Mouse (Mus musculus) kidney, embryonic 16.5 days (tissue): ENCODE results near the gene Patl2. TPM values are rescaled to one million over a fixed set of nuclear protein-coding genes. Genes with fewer than 3 reads are reported as not detected.

Experiments used
- ATAC-seq: fragments of 200-750 bp; cut with Nextera tagmentation; 2 replicates; pipeline ENCODE4 v1.8.0; 2017; ENCODE audit warnings: moderate TSS enrichment; ENCODE audit not compliant: low FRiP score, low TSS enrichment
- H3K27ac ChIP-seq: fragments of 300-500 bp; sonication (generic); 2 replicates; pipeline ENCODE4 v1.5.1; 2014; ENCODE audit warnings: low read length
- H3K27me3 ChIP-seq: fragments of 300-500 bp; sonication (generic); 2 replicates; pipeline ENCODE4 v1.6.1; 2014; ENCODE audit warnings: low read length, control low read depth, mixed read lengths; ENCODE audit not compliant: insufficient read depth
- H3K36me3 ChIP-seq: fragments of 300-500 bp; sonication (generic); 2 replicates; pipeline ENCODE4 v1.6.1; 2014; ENCODE audit warnings: low read length, control low read depth, mixed read lengths; ENCODE audit not compliant: insufficient read depth
- H3K4me1 ChIP-seq: fragments of 300-500 bp; sonication (generic); 2 replicates; pipeline ENCODE4 v1.6.1; 2014; ENCODE audit warnings: low read length, control low read depth, mixed read lengths; ENCODE audit not compliant: insufficient read depth
- H3K4me2 ChIP-seq: fragments of 300-500 bp; sonication (generic); replicated peaks from 2 replicates; pipeline ENCODE4 v1.6.1; 2014; ENCODE audit warnings: low read depth, low read length
- H3K4me3 ChIP-seq: fragments of 300-500 bp; sonication (generic); 2 replicates; pipeline ENCODE4 v1.5.1; 2014; ENCODE audit warnings: mild to moderate bottlenecking, low read length
- H3K9ac ChIP-seq: fragments of 300-500 bp; sonication (generic); replicated peaks from 2 replicates; pipeline ENCODE4 v1.6.1; 2014; ENCODE audit warnings: low read length
- H3K9me3 ChIP-seq: fragments of 300-500 bp; sonication (generic); 2 replicates; pipeline ENCODE4 v1.6.1; 2016; ENCODE audit warnings: low read length, control low read depth
- WGBS: fragments of 180-500 bp; shearing (Covaris S2); extraction: QIAGEN DNeasy Blood & Tissue Kit; methylation state at CpG from one replicate; pipeline ENCODE4 v1.1.7; 2014; 5-methylcytosine and 5-hydroxymethylcytosine counted together
- polyA plus RNA-seq: library from polyadenylated mRNA; unstranded; fragments of >200 nt; fragmentation: Nextera tagmentation; extraction: Ambion mirVana; gene quantifications from 2 replicates; pipeline ENCODE4 v1.2.1, GENCODE M21; 2015

Gene Patl2
- polyA plus RNA-seq, 1 experiment from 2014 or later: not detected

DNA sequence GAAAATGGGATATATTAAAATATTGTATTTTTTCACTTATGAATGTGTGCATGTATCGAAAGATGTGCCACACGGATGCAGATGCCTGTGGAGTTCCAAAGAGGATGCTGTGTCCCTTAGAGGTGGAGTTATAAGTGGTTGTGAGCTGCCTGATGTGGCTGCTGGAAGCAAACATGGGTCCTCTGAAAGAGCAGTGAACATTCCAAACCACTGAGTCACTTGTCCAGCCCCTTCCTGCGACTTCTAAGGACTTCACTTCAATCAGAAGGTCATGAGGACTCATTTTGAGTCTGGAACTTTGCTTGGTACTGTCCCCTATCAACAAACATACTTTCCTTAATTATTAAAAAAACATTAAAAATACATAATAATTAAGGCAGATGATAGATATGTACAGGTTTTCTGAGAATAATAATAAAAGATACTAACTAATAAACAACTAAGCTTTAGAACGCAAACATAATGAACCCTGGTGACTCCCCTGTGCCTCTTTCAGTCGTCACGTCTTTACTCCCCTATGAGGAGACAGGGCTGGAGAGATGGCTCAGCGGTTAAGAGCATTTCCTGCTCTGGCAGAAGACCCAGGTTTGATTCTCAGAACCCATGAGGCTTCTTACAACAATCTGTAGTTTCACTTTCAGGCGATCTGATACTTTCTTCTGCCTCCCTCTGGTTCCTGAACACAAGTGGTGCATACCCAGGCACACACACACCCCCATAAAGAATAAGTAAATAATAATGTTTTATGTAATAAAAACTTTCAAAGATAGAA is 5.8 kb downstream of the Patl2 start:
- Histone ChIP-seq H3K27me3 (no peaks in the 10 kb centered on the region), H3K9ac (no peak overlapping the region), H3K9me3 (no peaks in the 10 kb centered on the region), H3K4me1 (no peaks in the 10 kb centered on the region), H3K36me3 (no peaks in the 10 kb centered on the region), H3K27ac (no peak overlapping the region), H3K4me3 (no peak overlapping the region), H3K4me2 (no peak overlapping the region)
- 71% methylated on average over 8 of the region's 8 CpGs for WGBS
- ATAC-seq: no peak

GRCm38 (mm10) chr2:122172188-122172587 is 13.8 kb downstream of the Patl2 start:
- Histone ChIP-seq H3K36me3 (no peaks in the 10 kb centered on the region), H3K9ac (no peak overlapping the region), H3K4me1 (no peaks in the 10 kb centered on the region), H3K4me2 (no peak overlapping the region), H3K9me3 (no peaks in the 10 kb centered on the region), H3K4me3 (no peak overlapping the region), H3K27me3 (no peaks in the 10 kb centered on the region), H3K27ac (no peak overlapping the region)
- 97% methylated on average over 2 of the region's 2 CpGs for WGBS
- ATAC-seq: no peak

- Histone ChIP-seq H3K27ac (no peak overlapping the region), H3K36me3 (no peaks in the 10 kb centered on the region), H3K27me3 (no peaks in the 10 kb centered on the region), H3K9me3 (no peaks in the 10 kb centered on the region), H3K4me3 (no peak overlapping the region), H3K4me1 (no peaks in the 10 kb centered on the region), H3K9ac (no peak overlapping the region), H3K4me2 (no peak overlapping the region)
- WGBS: 86% methylated on average over 6 of the region's 6 CpGs
- ATAC-seq: no peak
These were observed 14.7 kb downstream of the Patl2 start for GRCm38 (mm10) chr2:122171292-122171691.

- no peak for ATAC-seq
- 84% methylated on average over 11 of the region's 11 CpGs for WGBS
- H3K36me3 ChIP-seq: no peaks in the 10 kb centered on the region
- H3K4me2 ChIP-seq: no peak overlapping the region
- no peaks in the 10 kb centered on the region for H3K9me3 ChIP-seq
- no peak overlapping the region for H3K4me3 ChIP-seq
- H3K9ac ChIP-seq: no peak overlapping the region
- no peak overlapping the region for H3K27ac ChIP-seq
- H3K4me1 ChIP-seq: peaks cover 8% of the 10 kb centered on the region
- no peaks in the 10 kb centered on the region for H3K27me3 ChIP-seq
These were observed 21.7 kb downstream of the Patl2 start for GRCm38 (mm10) chr2:122164293-122164692.

DNA sequence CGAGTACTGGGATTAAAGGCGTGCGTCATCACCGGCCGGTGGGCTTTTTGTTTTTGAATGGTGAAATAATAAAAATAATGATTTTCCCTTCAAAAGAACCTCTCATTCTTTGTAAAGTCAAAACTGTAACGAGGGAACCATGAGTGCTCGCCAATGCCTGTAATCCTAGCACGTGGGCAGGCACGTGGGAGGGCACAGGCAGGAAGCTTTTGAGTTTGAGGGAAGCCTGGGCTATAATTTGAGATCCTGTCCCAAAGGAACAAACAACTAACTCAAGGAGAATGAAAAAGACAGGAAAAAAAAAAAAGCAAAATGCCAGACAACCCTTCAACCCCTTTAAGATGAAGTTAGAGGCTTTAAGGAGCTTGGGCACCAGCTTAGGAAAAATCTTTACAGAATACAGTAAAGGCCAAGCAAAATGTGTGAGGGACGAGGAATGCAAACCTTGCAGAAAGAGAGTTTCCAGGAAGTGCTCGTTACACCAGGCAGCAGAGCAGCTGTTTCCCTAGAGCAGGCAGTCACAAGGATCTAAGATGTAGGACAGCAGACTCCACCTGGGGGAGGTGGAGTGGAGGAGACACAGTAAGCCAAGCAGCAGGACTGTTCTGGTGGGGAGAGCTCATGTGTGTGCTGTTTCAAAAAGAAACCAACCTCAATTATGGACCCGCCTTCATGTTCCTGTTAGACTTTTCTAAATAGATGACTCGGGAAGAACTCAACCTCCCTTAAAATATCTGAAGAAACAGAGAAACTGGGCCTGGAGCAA is 22.4 kb downstream of the Patl2 start:
- 61% methylated on average over 13 of the region's 13 CpGs for WGBS
- no peak overlapping the region for H3K4me3 ChIP-seq
- ATAC-seq: 0 out of 2 replicates have a peak, but pooled peaks have one; percentile 35
- no peaks in the 10 kb centered on the region for H3K9me3 ChIP-seq
- no peak overlapping the region for H3K4me2 ChIP-seq
- H3K27ac ChIP-seq: no peak overlapping the region
- no peaks in the 10 kb centered on the region for H3K27me3 ChIP-seq
- H3K36me3 ChIP-seq: no peaks in the 10 kb centered on the region
- H3K4me1 ChIP-seq: peaks cover 8% of the 10 kb centered on the region
- no peak overlapping the region for H3K9ac ChIP-seq

DNA sequence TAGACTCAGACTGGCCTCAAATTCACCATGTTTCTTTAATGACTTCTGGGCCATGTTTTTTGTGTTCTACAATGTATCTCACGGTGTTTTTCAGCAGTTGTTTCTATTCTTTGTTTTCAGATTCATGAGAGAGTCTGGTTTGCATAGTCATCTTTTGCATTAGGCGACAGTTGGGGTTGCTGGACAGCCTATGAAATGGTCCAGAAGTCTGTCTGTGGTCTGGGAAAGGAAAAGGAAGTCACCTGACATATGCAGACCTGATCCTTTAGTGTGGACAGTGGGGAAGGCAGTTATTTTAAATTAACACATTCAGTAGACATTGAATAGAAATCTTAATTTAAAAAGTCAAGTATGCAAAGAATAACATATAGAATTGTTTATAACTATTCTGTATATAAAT is 23.5 kb downstream of the Patl2 start:
- Histone ChIP-seq H3K27me3 (no peaks in the 10 kb centered on the region), H3K27ac (no peak overlapping the region), H3K4me3 (no peak overlapping the region), H3K36me3 (no peaks in the 10 kb centered on the region), H3K9me3 (no peaks in the 10 kb centered on the region), H3K4me2 (no peak overlapping the region), H3K4me1 (peaks cover 8% of the 10 kb centered on the region), H3K9ac (no peak overlapping the region)
- ATAC-seq: no peak
- WGBS: 81% methylated on average over 2 of the region's 2 CpGs

- Histone ChIP-seq H3K27ac (0 out of 2 replicates have a peak overlapping the region, but pooled peaks have one; percentile 1), H3K4me3 (no peak overlapping the region), H3K36me3 (no peaks in the 10 kb centered on the region), H3K9me3 (no peaks in the 10 kb centered on the region), H3K9ac (no peak overlapping the region), H3K4me2 (no peak overlapping the region), H3K4me1 (peaks cover 8% of the 10 kb centered on the region), H3K27me3 (no peaks in the 10 kb centered on the region)
- ATAC-seq: peak; percentile 72
- 30% methylated on average over 4 of the region's 4 CpGs for WGBS
These were observed 24.4 kb downstream of the Patl2 start for GRCm38 (mm10) chr2:122161542-122161941.

GRCm38 (mm10) chr2:122160680-122161079 is 25.3 kb downstream of the Patl2 start, which contains the start of gene Trim69:
Trim69 (plus strand) TSS chr2:122160700.
- H3K27me3 ChIP-seq: no peaks in the 10 kb centered on the region
- H3K4me2 ChIP-seq: no peak within 1 kb of the TSS
- H3K9ac ChIP-seq: no peak within 1 kb of the TSS
- no peak within 1 kb of the TSS for H3K4me3 ChIP-seq
- 44% methylated on average over 2 of the region's 2 CpGs for WGBS
- peaks cover 8% of the 10 kb centered on the region for H3K4me1 ChIP-seq
- H3K27ac ChIP-seq: 0 out of 2 replicates have a peak within 1 kb of the TSS, but pooled peaks have one; percentile 1
- ATAC-seq: peak; percentile 73
- no peaks in the 10 kb centered on the region for H3K36me3 ChIP-seq
- no peaks in the 10 kb centered on the region for H3K9me3 ChIP-seq

DNA sequence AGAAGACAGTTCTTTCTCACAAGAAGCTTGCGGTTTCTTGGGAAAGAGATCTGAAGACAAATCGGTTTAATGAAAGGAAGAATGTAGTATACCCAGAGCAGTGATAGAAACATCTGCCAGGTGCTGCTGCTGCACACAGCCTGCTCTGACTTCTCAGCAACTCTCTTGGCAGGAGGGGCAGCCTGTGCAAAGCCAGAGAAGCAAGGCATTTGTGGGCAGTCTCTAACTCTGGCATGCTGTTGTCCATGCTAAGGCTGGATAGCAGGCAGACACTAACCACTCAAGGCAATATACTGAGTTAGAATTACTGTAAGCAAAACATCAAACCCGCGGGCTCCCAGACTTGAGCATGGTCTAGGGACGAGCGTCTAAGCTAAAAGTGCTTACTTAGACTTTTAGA is 26.3 kb downstream of the Patl2 start:
- Histone ChIP-seq H3K4me1 (peaks cover 8% of the 10 kb centered on the region), H3K9me3 (no peaks in the 10 kb centered on the region), H3K9ac (no peak overlapping the region), H3K4me3 (no peak overlapping the region), H3K4me2 (no peak overlapping the region), H3K27ac (no peak overlapping the region), H3K36me3 (no peaks in the 10 kb centered on the region), H3K27me3 (no peaks in the 10 kb centered on the region)
- no peak for ATAC-seq
- 70% methylated on average over 6 of the region's 6 CpGs for WGBS

DNA sequence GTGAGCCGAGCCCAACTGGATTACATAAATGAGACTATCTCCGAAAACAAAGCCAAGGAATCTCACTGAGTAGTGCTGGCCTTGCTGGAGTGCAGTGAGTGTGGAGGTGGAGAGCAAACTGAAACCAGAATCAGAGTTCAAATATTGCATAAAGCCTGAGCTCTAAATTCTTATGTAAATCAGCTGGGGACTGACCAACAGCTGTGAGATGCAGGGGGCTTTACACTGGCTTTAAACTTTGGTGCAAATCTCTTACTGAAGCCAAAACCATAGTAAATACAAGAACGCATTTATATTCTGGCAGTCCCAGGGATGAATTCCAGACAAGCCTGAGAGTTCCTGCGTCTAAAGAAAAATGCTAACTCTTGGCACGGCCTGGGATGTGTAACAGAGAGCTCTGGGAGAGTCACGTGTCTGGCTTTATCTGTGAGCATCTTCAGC is 27.6 kb downstream of the Patl2 start:
- no peaks in the 10 kb centered on the region for H3K27me3 ChIP-seq
- 61% methylated on average over 6 of the region's 6 CpGs for WGBS
- no peak for ATAC-seq
- H3K9ac ChIP-seq: no peak overlapping the region
- no peaks in the 10 kb centered on the region for H3K9me3 ChIP-seq
- H3K4me3 ChIP-seq: no peak overlapping the region
- H3K4me2 ChIP-seq: no peak overlapping the region
- H3K36me3 ChIP-seq: no peaks in the 10 kb centered on the region
- H3K4me1 ChIP-seq: peaks cover 8% of the 10 kb centered on the region
- no peak overlapping the region for H3K27ac ChIP-seq
